Mouse (Mus musculus): ENCODE data around the gene Gsap.

GRCm38 (mm10) chr5:21261202-21261844, 75.3 kb downstream of the Gsap start:
- TF ChIP-seq CTCF (IDR thresholded peaks at IDR 0.05; ENCODE audit: low read depth, low read length): no peak
- TF ChIP-seq POLR2A (IDR thresholded peaks at IDR 0.05; ENCODE audit: extremely low read depth, insufficient read depth, low read length): no peak

All from liver, adult 2 months (tissue).